Mouse (Mus musculus) liver, postnatal 0 days (tissue): ENCODE results near the gene Gm20388. TPM values are rescaled to one million over a fixed set of nuclear protein-coding genes. Genes with fewer than 3 reads are reported as not detected.

Experiments used
- ATAC-seq: fragments of 200-750 bp; cut with Nextera tagmentation; 2 replicates; pipeline ENCODE4 v1.8.0; 2017; ENCODE audit warnings: mild to moderate bottlenecking, moderate library complexity
- DNase-seq: peaks from one replicate; pipeline ENCODE4 v3.0.0-alpha.2; 2016
- H3K27ac ChIP-seq: fragments of 300-500 bp; sonication (generic); 2 replicates; pipeline ENCODE4 v1.5.1; 2014; ENCODE audit warnings: antibody characterized with exemption, moderate library complexity, mild to moderate bottlenecking, low read depth
- H3K27me3 ChIP-seq: fragments of 300-500 bp; sonication (generic); 2 replicates; pipeline ENCODE4 v1.6.1; 2014; ENCODE audit warnings: low read length, control low read depth, mixed read lengths; ENCODE audit not compliant: insufficient read depth
- H3K36me3 ChIP-seq: fragments of 300-500 bp; sonication (generic); replicated peaks from 2 replicates; pipeline ENCODE4 v1.6.1; 2014; ENCODE audit warnings: mild to moderate bottlenecking, control low read depth, low read length, moderate library complexity, mixed read lengths; ENCODE audit not compliant: insufficient read depth
- H3K4me1 ChIP-seq: fragments of 300-500 bp; sonication (generic); 2 replicates; pipeline ENCODE4 v1.6.1; 2014; ENCODE audit warnings: antibody characterized with exemption, mild to moderate bottlenecking, control low read depth; ENCODE audit not compliant: insufficient read depth
- H3K4me2 ChIP-seq: fragments of 300-500 bp; sonication (generic); 2 replicates; pipeline ENCODE4 v1.6.1; 2014; ENCODE audit warnings: low read depth, mild to moderate bottlenecking, low read length, moderate library complexity, mixed read lengths
- H3K4me3 ChIP-seq: fragments of 300-500 bp; sonication (generic); 2 replicates; pipeline ENCODE4 v1.5.1; 2014; ENCODE audit warnings: low read depth, low read length
- H3K9ac ChIP-seq: fragments of 300-500 bp; sonication (generic); replicated peaks from 2 replicates; pipeline ENCODE4 v1.6.1; 2014; ENCODE audit warnings: mild to moderate bottlenecking, moderate library complexity
- H3K9me3 ChIP-seq: fragments of 300-500 bp; sonication (generic); 2 replicates; pipeline ENCODE4 v1.6.1; 2016; ENCODE audit warnings: mild to moderate bottlenecking, control low read depth, low read length, mixed read lengths
- CTCF ChIP-seq: sonication (generic); IDR thresholded peaks from 2 replicates; pipeline ENCODE4 v1.5.1; 2016; ENCODE audit warnings: antibody characterized with exemption, low read depth
- EP300 ChIP-seq: IDR thresholded peaks from 2 replicates; pipeline ENCODE4 v1.6.1; 2016; ENCODE audit warnings: antibody characterized with exemption, low read depth, mild to moderate bottlenecking
- WGBS: fragments of 180-500 bp; shearing (Covaris S2); extraction: QIAGEN DNeasy Blood & Tissue Kit; methylation state at CpG from one replicate; pipeline ENCODE4 v1.1.7; 2014; ENCODE audit not compliant: insufficient replicate concordance; 5-methylcytosine and 5-hydroxymethylcytosine counted together
- polyA plus RNA-seq: library from polyadenylated mRNA; unstranded; fragments of >200 nt; fragmentation: Nextera tagmentation; extraction: Ambion mirVana; gene quantifications from 2 replicates; pipeline ENCODE4 v1.2.1, GENCODE M21; 2015

Gene Gm20388
- polyA plus RNA-seq, 1 experiment from 2014 or later: not detected

DNA sequence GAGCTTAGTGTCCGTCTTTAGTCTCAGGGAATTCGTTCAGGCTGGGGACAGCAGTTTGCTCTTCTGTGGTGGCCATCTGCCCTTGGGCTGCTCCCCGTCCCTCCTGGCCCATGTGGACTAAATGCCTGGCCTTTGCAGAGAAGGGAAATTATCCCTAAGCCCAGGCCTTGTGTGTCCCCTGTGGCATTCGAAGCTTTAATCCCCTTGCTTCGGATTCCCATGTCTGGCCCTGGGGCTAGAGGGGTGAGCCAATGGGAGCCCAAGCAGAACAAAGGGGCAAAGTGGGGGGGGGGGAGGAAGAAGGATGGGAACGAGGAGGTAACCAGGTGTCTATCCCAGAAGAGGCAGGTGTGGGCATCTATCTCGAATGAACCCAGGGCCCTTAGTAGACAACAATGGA, 736.9 kb downstream of the Gm20388 start, which contains the start of gene 1190005I06Rik:
TSS of gene 1190005I06Rik (minus strand) at position 101 of the 400 bp plus-strand sequence.
- H3K27ac ChIP-seq: no peak within 1 kb of the TSS
- no peaks in the 10 kb centered on the region for H3K4me1 ChIP-seq
- no peak within 1 kb of the TSS for H3K4me2 ChIP-seq
- H3K9me3 ChIP-seq: no peaks in the 10 kb centered on the region
- H3K36me3 ChIP-seq: no peaks in the 10 kb centered on the region
- no peak within 1 kb of the TSS for H3K4me3 ChIP-seq
- DNase-seq (no peak), ATAC-seq (no peak)
- no peak for TF ChIP-seq CTCF
- TF ChIP-seq EP300: no peak
- 70% methylated on average over 7 of the region's 7 CpGs for WGBS
- no peaks in the 10 kb centered on the region for H3K27me3 ChIP-seq
- no peak within 1 kb of the TSS for H3K9ac ChIP-seq

DNA sequence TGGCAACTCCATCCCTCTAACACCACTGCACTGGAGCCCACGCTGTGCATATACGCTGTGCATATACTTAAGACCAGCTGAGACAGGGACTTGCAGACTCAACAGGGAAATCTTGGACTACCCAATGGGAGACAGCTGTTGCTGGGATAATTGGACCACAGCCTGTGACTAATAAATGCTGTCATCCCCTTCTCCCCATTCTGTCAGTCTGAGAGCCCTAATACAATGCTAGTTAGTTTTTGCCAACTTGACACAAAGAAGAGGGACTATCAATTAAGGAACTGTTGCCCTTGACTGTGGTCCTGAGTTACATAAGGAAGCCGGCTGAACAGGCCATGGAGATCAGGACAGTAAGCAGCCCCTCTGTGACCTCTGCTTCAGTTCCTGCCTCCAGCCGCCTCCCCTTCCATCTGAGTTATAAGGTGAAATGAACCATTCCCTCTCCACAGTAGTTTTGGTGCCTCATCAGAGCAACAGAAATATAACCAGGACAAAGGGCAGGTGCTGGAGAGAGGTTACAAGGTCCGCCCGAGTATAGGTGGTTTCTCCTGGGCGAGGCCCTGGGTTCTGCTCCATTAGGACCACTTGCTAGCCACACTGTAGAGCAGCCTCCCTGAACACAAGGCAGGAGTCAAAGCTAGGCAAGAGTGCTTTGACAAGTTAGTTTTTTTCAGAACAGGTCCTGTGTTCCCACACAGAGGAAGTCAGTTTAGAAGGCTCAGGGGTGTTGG, 745.8 kb downstream of the Gm20388 start:
- no peak for TF ChIP-seq EP300
- TF ChIP-seq CTCF: no peak
- Histone ChIP-seq H3K4me3 (no peak overlapping the region), H3K4me2 (no peak overlapping the region), H3K9me3 (no peaks in the 10 kb centered on the region), H3K27ac (no peak overlapping the region), H3K27me3 (no peaks in the 10 kb centered on the region), H3K36me3 (peaks cover 31% of the 10 kb centered on the region; the same call in 1 of the 2 replicates), H3K9ac (no peak overlapping the region), H3K4me1 (no peaks in the 10 kb centered on the region)
- WGBS: 83% methylated on average over 7 of the region's 7 CpGs
- no peak for DNase-seq
- no peak for ATAC-seq

GRCm38 (mm10) chr8:120657415-120657814, 746.8 kb downstream of the Gm20388 start:
- WGBS: 89% methylated on average over 8 of the region's 8 CpGs
- Histone ChIP-seq H3K36me3 (peaks cover 31% of the 10 kb centered on the region; the same call in 1 of the 2 replicates), H3K27me3 (no peaks in the 10 kb centered on the region)

GRCm38 (mm10) chr8:120664566-120664965, 753.9 kb downstream of the Gm20388 start:
- Histone ChIP-seq H3K27me3 (no peaks in the 10 kb centered on the region), H3K9me3 (no peaks in the 10 kb centered on the region), H3K36me3 (no peaks in the 10 kb centered on the region; the same call in 1 of the 2 replicates), H3K4me3 (no peak overlapping the region), H3K9ac (no peak overlapping the region), H3K27ac (no peak overlapping the region), H3K4me1 (peaks cover 31% of the 10 kb centered on the region), H3K4me2 (no peak overlapping the region)
- no peak for DNase-seq
- TF ChIP-seq EP300 (no peak), CTCF (no peak)
- 61% methylated on average over 6 of the region's 6 CpGs for WGBS
- no peak for ATAC-seq

More at GRCm38 (mm10) chr8:120657415-120657814, 746.8 kb downstream of the Gm20388 start:
- no peak overlapping the region for H3K27ac ChIP-seq
- H3K9me3 ChIP-seq: no peaks in the 10 kb centered on the region
- H3K9ac ChIP-seq: no peak overlapping the region
- TF ChIP-seq EP300 (no peak), CTCF (no peak)
- no peak overlapping the region for H3K4me2 ChIP-seq
- no peaks in the 10 kb centered on the region for H3K4me1 ChIP-seq
- ATAC-seq: no peak
- H3K4me3 ChIP-seq: no peak overlapping the region
- DNase-seq: no peak

DNA sequence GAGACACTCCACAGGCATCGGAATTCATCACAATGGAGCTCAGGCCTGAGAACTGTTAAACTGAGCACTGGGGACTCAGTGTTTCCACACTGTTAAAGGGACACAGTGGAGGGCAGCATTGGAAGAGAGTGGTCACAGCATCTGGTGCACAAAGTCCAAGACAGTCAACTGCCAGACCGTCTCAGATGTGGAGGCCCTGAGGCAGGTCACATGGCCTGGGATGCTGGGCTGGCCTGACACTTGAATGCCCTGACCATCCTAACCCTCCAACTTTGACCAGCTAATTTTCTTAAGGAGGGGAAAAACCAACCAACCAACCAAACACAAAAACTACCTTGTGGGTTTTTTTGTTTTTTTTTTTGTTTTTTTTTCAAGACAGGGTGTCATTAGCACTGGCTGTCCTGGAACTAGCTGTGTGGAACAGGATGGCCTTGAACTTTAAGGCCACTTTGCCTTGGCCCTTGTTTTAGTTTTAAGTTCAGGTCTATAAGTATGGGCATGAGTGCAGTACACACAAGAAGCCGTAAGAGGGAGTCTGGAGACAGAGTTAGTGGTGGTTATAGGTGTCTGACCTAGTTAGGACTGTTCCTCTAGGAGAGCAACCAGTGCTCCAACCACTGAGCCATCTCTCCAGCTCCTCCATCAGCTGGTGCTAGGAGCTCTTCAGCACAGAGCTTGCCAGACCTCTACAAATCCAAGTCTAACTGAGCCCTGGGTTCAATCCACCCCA, 755.2 kb downstream of the Gm20388 start:
- Histone ChIP-seq H3K4me2 (peak overlapping the region; percentile 80; the same call in 1 of the 2 replicates), H3K4me1 (peaks cover 31% of the 10 kb centered on the region), H3K9ac (no peak overlapping the region), H3K36me3 (peaks cover 11% of the 10 kb centered on the region), H3K4me3 (no peak overlapping the region), H3K9me3 (no peaks in the 10 kb centered on the region), H3K27ac (no peak overlapping the region), H3K27me3 (no peaks in the 10 kb centered on the region)
- 71% methylated on average over 3 of the region's 3 CpGs for WGBS
- TF ChIP-seq EP300 (no peak), CTCF (peak; percentile 57)
- DNase-seq (no peak), ATAC-seq (no peak)

GRCm38 (mm10) chr8:120666807-120667470, 756.3 kb downstream of the Gm20388 start:
- ATAC-seq (no peak), DNase-seq (no peak)
- Histone ChIP-seq H3K36me3 (peaks cover 20% of the 10 kb centered on the region), H3K27ac (peak overlapping the region; percentile 82), H3K9me3 (no peaks in the 10 kb centered on the region), H3K4me1 (peaks cover 31% of the 10 kb centered on the region), H3K4me2 (peak overlapping the region; percentile 80), H3K4me3 (peak overlapping the region; percentile 89), H3K9ac (peak overlapping the region; percentile 77), H3K27me3 (no peaks in the 10 kb centered on the region)
- 9% methylated on average over 17 of the region's 17 CpGs for WGBS
- TF ChIP-seq CTCF: no peak
- no peak for TF ChIP-seq EP300
